Mouse (Mus musculus) liver, adult (tissue): ENCODE results near the gene Tmem30b.

Source experiments
- GATA4 ChIP-seq: IDR thresholded peaks from 2 replicates; pipeline ENCODE4 v1.6.1; 2014; ENCODE audit warnings: mild to moderate bottlenecking, low read length; ENCODE audit not compliant: insufficient replicate concordance

Gene Tmem30b

GRCm38 (mm10) chr12:73534591-73534990 lies 11.6 kb downstream of the Tmem30b start:
- no peak for TF ChIP-seq GATA4

DNA sequence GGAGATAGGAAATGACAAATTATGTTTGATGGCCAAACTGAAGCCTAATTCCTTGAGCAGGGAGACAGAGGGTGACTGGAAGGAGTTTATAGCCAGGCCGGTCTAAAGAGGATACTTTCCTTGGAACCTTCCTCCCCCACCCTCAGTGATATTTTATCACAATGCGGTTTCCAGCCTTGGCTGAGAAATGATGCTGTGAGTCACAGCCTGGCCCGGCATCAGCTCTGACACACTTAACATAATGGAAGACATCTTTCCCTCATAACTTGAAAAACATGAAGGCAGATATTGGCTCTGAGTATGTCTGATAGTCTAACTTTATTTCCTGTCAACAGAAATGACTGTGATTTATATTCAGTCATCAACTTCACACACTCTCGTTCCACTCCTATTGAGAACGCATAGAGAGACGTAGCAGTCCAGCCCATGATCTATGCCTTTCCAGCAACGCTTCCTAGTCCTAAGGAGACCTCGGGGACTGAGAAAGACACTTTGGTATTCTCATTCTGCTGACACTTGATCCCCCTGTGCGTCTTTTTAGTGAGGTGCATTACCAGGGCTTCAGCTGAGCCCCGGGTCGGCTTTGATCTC lies 14.2 kb downstream of the Tmem30b start:
- no peak for TF ChIP-seq GATA4

DNA sequence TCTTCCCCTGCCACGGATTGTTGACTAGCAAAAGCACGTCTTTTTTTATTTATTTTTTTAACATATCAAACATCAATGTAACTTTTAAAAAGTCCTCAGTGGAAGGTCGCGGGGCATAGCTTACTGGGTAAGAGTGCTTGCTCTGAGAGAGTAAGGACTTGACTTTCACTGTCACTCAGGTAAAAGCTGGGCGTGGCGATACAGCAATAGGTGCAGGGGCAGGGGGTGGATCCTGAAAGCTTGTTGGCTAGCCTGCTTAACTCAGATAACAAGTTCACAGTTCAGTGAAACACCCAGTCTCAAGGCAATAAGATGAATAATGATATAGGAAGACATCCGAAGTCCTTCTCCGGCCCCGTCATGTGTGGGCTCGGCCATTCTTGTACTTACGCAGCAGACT lies 16.6 kb downstream of the Tmem30b start:
- TF ChIP-seq GATA4, result no peak

DNA sequence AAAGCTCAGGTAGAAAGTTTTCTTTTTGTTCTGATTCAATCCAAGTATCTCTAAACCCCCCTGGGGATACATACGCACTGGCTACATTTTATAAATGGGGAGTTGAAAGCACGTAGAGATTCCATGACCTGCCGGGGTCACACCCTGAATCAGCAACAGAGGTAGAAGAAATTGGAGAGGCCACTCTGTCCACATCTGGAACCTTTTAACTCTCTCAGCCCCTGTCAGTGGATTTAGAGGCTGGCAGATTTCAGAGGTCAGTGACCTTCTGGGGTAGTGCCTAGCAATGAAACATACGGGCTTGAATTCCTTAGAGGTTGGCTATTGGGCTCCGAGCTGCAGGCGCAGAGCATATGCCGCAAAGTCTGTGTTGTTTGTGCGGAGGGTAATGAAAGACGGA lies 17.1 kb downstream of the Tmem30b start:
- no peak for TF ChIP-seq GATA4

GRCm38 (mm10) chr12:73525254-73525885 lies 20.8 kb downstream of the Tmem30b start:
- TF ChIP-seq GATA4, result no peak

GRCm38 (mm10) chr12:73523066-73523465 lies 23.1 kb downstream of the Tmem30b start:
- no peak for TF ChIP-seq GATA4

- TF ChIP-seq GATA4, result no peak
Observed at GRCm38 (mm10) chr12:73521944-73522343, 24.2 kb downstream of the Tmem30b start.

DNA sequence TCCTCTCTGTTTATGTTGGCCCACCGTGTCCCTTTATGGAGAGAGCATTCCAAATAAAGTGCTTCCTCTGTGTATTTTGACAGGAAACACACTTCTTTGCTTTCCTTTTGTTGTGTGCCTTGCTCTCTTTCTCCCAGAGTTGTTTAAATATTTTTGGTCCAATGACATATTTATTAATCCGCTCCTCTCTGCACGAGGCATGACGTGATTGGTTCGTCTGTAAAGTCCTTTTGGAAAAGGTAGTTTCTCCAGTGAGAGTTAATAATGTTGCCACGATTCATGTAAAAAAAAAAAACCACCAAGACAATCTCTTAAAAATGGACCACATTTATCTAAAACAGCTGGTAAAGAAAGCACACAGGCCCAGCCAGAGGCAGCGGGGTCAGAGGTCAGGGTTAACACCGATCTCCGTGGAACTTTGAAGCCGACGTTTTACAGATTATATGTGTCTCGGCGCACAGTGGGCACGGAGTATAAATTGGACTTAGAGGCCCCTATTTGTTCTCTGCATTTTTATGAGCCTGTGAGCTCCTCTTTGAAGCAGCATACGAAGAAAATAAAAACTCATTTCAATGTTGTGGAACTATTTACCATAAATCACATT lies 24.9 kb downstream of the Tmem30b start:
- TF ChIP-seq GATA4, result no peak

- TF ChIP-seq GATA4, result no peak
Observed at GRCm38 (mm10) chr12:73517768-73518167, 28.4 kb downstream of the Tmem30b start.

DNA sequence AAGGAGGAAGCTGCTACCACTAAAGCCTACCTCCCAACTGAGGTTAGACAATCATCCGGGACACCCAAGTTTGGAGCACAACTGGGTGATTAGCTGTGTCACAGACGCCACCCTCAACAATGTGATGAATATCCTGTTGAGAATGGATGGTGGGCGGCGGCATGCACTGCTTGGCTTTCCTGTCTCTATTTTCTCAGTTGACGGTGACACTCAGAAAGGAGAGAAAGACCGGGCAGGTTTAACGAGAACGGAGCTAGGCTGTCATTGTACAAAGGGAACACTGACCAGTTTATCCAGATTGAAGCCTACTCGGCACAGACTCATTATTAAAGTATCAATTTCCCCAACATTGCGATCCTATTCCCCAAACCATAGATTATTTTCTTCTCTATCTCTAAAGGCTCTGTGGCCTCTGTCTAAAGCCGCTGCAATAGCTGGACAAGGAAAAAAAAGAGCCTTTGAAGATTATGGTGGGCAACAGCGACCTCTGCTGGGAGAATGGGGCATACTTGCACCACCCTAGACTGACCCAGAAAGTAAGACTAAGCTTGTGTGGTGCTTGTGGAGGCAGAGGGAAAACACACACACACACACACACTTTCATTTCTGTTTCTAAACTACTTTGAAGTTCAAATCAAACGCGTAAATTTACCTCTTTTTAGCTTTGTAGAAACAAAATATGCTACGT lies 29.0 kb downstream of the Tmem30b start:
- TF ChIP-seq GATA4, result no peak

- TF ChIP-seq GATA4, result no peak
Observed at GRCm38 (mm10) chr12:73516516-73516915, 29.7 kb downstream of the Tmem30b start.

DNA sequence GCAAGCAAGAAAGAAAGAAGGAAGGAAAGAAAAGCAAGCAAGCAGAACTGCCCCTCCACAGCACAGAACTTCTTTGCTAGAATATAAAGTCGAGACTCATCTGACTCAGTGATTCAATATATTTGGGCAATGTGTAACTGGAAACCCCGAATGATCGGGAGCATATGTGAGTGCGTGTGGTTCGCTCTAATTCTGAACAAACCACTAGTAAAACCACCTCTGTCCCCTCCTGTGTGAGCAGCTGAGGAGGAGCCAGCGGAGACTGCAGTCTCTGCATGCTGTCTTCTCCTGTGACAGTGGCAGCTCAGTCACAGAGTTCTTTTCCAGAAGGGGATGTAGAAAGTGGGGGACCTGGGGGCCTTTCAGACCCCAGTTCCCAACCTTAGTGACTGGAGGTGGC lies 31.5 kb downstream of the Tmem30b start:
- no peak for TF ChIP-seq GATA4

GRCm38 (mm10) chr12:73513958-73514357 lies 32.2 kb downstream of the Tmem30b start:
- no peak for TF ChIP-seq GATA4

DNA sequence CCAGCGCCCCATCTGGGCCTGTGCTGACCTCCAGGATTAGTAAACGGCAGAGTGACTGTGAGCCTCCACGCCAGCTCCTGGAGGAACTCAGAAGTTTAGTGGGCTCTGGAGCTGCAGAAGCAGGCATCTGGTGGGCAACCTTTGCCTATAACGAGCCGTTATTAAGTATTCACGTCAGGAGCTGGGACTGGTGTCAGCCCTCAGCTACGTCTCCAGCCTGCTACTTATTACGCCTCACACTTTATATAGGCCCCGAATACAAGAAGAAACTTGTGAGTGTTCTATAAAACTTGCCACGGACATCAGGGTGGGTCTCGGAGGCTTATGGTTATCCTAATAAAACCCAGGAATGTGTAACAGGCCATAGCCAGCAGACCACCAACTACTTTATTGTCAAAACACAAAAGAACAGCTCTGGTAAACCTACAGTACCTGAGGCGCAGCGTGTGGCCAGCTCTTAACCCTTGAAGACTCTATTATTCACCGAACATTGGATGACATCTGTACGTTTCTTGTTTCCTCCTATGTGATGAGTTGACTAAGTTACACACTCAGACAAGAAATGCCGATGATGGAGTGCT lies 34.6 kb downstream of the Tmem30b start:
- no peak for TF ChIP-seq GATA4

- no peak for TF ChIP-seq GATA4
Observed at GRCm38 (mm10) chr12:73507105-73507504, 39.1 kb downstream of the Tmem30b start.

DNA sequence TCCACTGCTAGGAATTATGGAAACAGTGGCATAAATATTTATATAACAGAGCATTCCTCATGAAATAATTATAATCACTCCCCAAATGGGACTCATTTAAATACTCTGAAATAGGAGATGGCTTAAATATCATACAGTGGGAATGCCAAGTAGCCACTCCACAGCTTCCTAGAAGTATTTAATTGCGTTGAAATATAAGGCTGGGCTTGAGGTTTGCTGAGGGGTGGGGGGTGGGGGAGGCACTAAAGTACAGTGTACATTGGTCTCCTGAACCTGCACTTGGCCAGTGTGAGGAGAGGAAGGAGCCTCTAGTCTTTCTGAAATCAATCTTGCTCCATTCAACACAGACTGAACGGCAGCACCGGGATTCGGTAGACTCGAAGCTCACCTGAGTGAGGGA lies 39.5 kb downstream of the Tmem30b start:
- no peak for TF ChIP-seq GATA4

DNA sequence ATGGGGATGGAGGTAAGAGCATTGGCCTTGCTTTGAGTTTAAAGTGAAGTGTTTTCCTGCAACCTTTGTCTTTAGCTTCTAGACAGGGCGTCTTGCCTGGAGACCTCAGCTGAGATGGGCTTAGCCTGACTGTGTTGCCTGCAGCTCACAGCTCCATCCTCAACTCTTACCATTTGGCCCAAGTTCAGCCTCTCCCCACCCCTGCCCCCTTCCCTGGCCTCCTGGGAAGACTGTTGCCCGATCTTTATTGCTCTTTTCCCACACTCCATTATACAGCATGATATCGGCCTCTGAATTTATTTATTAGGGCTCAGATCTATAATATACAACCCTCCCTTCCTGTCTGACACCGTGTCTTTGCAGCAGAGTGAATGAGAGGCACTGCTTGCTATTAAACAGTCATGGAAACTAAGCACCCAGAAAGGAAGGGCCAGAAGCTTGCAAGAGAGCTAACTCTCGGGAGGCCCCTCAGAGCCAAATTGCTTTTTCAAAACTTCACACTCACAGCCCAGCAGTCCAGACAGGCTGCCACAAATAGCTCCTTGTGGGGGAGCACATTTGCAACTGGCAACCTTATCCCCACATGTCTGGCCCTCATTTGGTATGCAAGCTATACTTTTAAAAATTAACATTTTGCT lies 45.4 kb downstream of the Tmem30b start:
- no peak for TF ChIP-seq GATA4
